Mouse (Mus musculus) brain, embryonic 14.5 days (tissue): ENCODE measurements around the gene Zfy1.
"Not testable (repeated sequence)": the region's sequence is repeated elsewhere in the genome, so short reads cannot be mapped to it uniquely, and the experiment has no call there.

Source experiments
- CTCF ChIP-seq: fragments of 200-500 bp; IDR thresholded peaks from 2 replicates; pipeline ENCODE4 v1.5.1; 2012; ENCODE audit warnings: inconsistent platforms, mild to moderate bottlenecking, moderate library complexity, borderline replicate concordance; ENCODE audit not compliant: insufficient read depth, insufficient read length; ENCODE audit errors: extremely low read depth
- POLR2A ChIP-seq: fragments of 200-500 bp; IDR thresholded peaks from 2 replicates; pipeline ENCODE4 v1.6.1; 2012; ENCODE audit warnings: mild to moderate bottlenecking, inconsistent platforms, borderline replicate concordance; ENCODE audit not compliant: poor library complexity, insufficient read depth, insufficient read length, severe bottlenecking; ENCODE audit errors: extremely low read depth

- not testable (repeated sequence) for TF ChIP-seq CTCF, POLR2A
Measured at GRCm38 (mm10) chrY:797309-797708, at the start of gene Zfy1.
